Mouse (Mus musculus) midbrain, embryonic 11.5 days (tissue): Measurements from ENCODE around the gene Col6a4. TPM values are rescaled to one million over a fixed set of nuclear protein-coding genes. Genes with fewer than 3 reads are reported as not detected.

Experiments
- ATAC-seq: fragments of 200-750 bp; cut with Nextera tagmentation; 2 replicates; pipeline ENCODE4 v1.8.0; 2017; ENCODE audit warnings: moderate TSS enrichment, moderate library complexity; ENCODE audit not compliant: low FRiP score
- DNase-seq: peaks from one replicate; pipeline ENCODE4 v3.0.0; 2015; ENCODE audit warnings: low spot score; ENCODE audit errors: missing footprints
- H3K27ac ChIP-seq: fragments of 300-500 bp; sonication (generic); 2 replicates; pipeline ENCODE4 v1.5.1; 2014; ENCODE audit warnings: low read depth, low read length
- H3K27me3 ChIP-seq: fragments of 300-500 bp; sonication (generic); 2 replicates; pipeline ENCODE4 v1.6.1; 2014; ENCODE audit warnings: mild to moderate bottlenecking, low read length, moderate library complexity, mixed read lengths; ENCODE audit not compliant: control insufficient read depth, insufficient read depth
- H3K36me3 ChIP-seq: fragments of 300-500 bp; sonication (generic); 2 replicates; pipeline ENCODE4 v1.6.1; 2014; ENCODE audit warnings: mild to moderate bottlenecking, low read length, moderate library complexity, mixed read lengths; ENCODE audit not compliant: control insufficient read depth, insufficient read depth
- H3K4me1 ChIP-seq: fragments of 300-500 bp; sonication (generic); 2 replicates; pipeline ENCODE4 v1.6.1; 2014; ENCODE audit warnings: low read length; ENCODE audit not compliant: control insufficient read depth, insufficient read depth
- H3K4me2 ChIP-seq: fragments of 300-500 bp; sonication (generic); 2 replicates; pipeline ENCODE4 v1.6.1; 2014; ENCODE audit warnings: mild to moderate bottlenecking, moderate library complexity
- H3K4me3 ChIP-seq: fragments of 300-500 bp; sonication (generic); 2 replicates; pipeline ENCODE4 v1.5.1; 2014; ENCODE audit warnings: low read depth, low read length
- H3K9ac ChIP-seq: fragments of 300-500 bp; sonication (generic); 2 replicates; pipeline ENCODE4 v1.6.1; 2014; ENCODE audit warnings: low read length
- H3K9me3 ChIP-seq: fragments of 300-500 bp; sonication (generic); 2 replicates; pipeline ENCODE4 v1.6.1; 2016; ENCODE audit warnings: low read length; ENCODE audit not compliant: control insufficient read depth
- WGBS: fragments of 180-500 bp; shearing (Covaris S2); extraction: QIAGEN DNeasy Blood & Tissue Kit; methylation state at CpG from one replicate; pipeline ENCODE4 v1.1.7; 2014; 5-methylcytosine and 5-hydroxymethylcytosine counted together
- polyA plus RNA-seq: library from polyadenylated mRNA; unstranded; fragments of >200 nt; fragmentation: Nextera tagmentation; extraction: Ambion mirVana; gene quantifications from 2 replicates; pipeline ENCODE4 v1.2.1, GENCODE M21; 2014

Col6a4 gene
- polyA plus RNA-seq, 1 experiment from 2014 or later, result 0.11 TPM

DNA sequence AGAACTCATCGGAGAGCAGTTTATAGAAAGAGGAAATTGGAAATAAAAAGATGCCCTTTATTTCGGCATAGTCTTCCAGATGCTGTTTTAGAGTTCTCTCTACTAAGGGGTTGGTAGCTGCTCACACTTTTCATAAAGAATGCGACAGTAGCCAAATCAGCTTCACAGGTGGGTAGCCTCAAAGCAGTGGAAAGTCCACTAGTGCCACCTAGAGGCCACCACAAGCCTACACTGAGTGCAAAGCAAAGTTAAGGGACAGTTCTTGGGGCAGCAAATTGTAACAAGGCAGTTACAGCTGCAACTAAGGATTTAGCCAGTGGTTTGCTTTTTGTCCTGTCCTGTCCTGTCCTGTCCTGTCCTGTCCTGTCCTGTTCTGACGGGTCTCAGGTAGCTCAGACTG, 27.0 kb upstream of the Col6a4 start:
- DNase-seq, result no peak
- H3K4me1 ChIP-seq, result peaks cover 30% of the 10 kb centered on the region
- H3K4me3 ChIP-seq, result no peak overlapping the region
- WGBS, result 48% methylated on average over 4 of the region's 4 CpGs
- no peak overlapping the region for H3K9ac ChIP-seq
- no peaks in the 10 kb centered on the region for H3K36me3 ChIP-seq
- ATAC-seq, result no peak
- no peak overlapping the region for H3K27ac ChIP-seq
- H3K9me3 ChIP-seq, result peaks cover 3% of the 10 kb centered on the region; the same call in 1 of the 2 replicates
- no peak overlapping the region for H3K4me2 ChIP-seq
- H3K27me3 ChIP-seq, result no peaks in the 10 kb centered on the region

DNA sequence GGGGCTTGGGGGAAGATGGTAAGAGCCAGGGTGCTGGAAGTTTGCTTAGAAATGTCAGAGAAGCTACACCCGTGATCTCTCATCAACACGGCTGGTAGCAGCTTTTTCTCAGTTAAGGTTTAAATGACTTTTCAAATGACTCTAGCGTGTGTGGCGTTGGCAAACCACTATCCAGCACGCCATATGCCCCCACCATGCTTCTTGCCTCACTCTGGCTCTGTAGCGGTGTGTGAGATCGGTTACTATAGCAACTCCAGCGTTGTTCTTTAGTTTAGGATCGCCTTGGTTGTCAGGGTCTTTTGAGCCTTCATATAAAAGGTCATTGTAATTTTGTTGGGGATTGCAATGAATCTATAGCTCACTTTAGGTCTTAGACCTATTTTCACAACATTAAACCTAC, 22.5 kb upstream of the Col6a4 start:
- no peak overlapping the region for H3K4me3 ChIP-seq
- no peaks in the 10 kb centered on the region for H3K27me3 ChIP-seq
- no peaks in the 10 kb centered on the region for H3K36me3 ChIP-seq
- no peak overlapping the region for H3K27ac ChIP-seq
- no peak for DNase-seq
- ATAC-seq, result no peak
- 61% methylated on average over 9 of the region's 9 CpGs for WGBS
- H3K4me1 ChIP-seq, result peaks cover 13% of the 10 kb centered on the region; the same call in 1 of the 2 replicates
- H3K4me2 ChIP-seq, result no peak overlapping the region
- H3K9me3 ChIP-seq, result no peaks in the 10 kb centered on the region
- H3K9ac ChIP-seq, result no peak overlapping the region

DNA sequence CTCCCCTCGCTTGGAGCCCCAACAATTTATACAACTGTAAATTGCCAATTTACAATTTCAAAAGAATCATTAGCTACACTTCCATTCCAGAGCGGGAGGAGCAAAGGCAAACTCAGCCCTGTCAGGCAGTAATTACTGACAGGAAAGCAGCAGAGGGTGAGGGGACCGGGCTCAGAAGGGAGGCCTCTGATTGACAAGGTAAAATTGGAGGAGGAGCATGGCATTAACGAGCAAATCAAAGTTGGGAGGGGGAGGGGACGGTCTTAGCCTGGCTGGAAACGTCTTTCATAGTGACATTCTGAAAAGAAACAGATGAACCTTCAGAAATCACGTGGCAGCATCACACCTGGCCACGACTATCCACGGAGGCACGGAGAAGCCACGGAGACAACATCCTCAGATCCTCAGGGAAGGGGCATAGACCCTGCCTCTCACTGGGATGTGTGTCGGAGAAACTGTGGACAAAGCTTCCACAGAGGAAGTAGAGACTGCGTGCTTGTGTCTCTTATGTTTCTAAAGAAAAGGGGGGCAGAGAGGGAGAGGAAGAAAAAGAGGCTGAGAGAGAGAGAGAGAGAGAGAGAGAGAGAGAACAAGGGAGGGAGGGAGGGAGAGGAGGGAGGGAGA, 19.3 kb upstream of the Col6a4 start:
- Histone ChIP-seq H3K9me3 (no peaks in the 10 kb centered on the region), H3K36me3 (no peaks in the 10 kb centered on the region), H3K4me2 (peak overlapping the region; percentile 22; the same call in 1 of the 2 replicates), H3K27me3 (no peaks in the 10 kb centered on the region), H3K4me3 (no peak overlapping the region), H3K4me1 (0 out of 2 replicates have a peak, but pooled peaks cover 6% of the 10 kb centered on the region), H3K27ac (no peak overlapping the region; the same call in 1 of the 2 replicates), H3K9ac (peak overlapping the region; percentile 30)
- ATAC-seq (peak; percentile 38; the same call in 1 of the 2 replicates), DNase-seq (no peak)
- 47% methylated on average over 12 of the region's 13 CpGs for WGBS

DNA sequence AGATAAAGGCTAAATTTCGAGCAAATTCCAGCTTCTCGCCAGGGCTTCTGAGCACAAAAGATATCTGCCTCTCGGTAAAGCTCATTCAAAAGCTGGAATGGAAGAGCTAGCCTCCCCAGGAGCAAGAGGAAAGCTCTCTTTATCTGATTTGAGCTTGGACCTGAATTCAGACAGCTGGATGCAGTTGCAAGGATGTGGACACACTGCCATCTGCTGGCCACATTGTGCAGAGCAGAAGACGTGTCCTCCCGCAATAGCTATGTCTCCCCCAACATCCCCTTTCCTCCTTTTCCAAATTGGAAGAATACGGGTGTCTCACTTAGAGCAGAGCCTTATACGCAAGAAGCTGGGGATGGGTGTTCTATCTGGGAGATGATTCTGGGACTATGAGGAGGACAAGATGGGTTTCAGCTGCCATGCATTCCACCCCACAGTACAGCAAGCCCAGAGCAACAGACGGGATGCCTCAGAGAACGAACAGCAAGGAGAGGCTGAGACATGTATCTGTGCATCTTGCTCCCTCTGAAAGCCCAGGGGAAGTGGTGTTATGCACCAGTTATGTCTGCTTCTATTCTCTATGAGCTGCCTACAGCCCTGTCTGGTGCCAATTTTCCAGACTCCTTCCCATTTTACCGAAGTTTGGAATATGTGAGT, 16.3 kb upstream of the Col6a4 start:
- no peak overlapping the region for H3K27ac ChIP-seq
- H3K36me3 ChIP-seq, result no peaks in the 10 kb centered on the region
- DNase-seq (peak; percentile 98), ATAC-seq (peak; percentile 40; the same call in 1 of the 2 replicates)
- H3K4me1 ChIP-seq, result 0 out of 2 replicates have a peak, but pooled peaks cover 6% of the 10 kb centered on the region
- no peaks in the 10 kb centered on the region for H3K27me3 ChIP-seq
- no peaks in the 10 kb centered on the region for H3K9me3 ChIP-seq
- H3K4me3 ChIP-seq, result no peak overlapping the region
- WGBS, result 30% methylated on average over 10 of the region's 10 CpGs
- H3K4me2 ChIP-seq, result no peak overlapping the region
- H3K9ac ChIP-seq, result no peak overlapping the region

DNA sequence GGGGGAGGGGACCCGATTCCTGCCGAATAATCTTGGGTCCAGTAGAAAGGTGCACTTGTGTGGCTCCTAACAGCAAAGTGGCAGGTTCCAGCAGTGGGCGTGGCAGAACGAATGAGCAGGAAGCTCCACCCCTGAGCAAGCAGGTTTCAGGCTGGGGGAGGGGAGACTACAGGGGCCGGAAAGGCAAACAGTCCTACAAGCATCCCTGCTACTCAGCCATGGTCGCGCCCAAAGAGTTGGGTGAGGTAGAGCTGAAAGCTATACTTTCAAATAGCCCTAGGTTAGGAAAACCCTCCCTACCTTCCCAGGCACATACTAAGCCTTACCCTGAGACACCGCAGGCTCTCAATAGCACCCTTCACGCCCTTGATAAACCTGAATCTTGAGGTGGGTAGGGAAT, 9.7 kb upstream of the Col6a4 start:
- Histone ChIP-seq H3K4me2 (no peak overlapping the region), H3K9me3 (no peaks in the 10 kb centered on the region), H3K9ac (no peak overlapping the region), H3K4me1 (no peaks in the 10 kb centered on the region; the same call in 1 of the 2 replicates), H3K27ac (no peak overlapping the region), H3K36me3 (no peaks in the 10 kb centered on the region), H3K27me3 (no peaks in the 10 kb centered on the region), H3K4me3 (no peak overlapping the region)
- WGBS, result 79% methylated on average over 9 of the region's 9 CpGs
- ATAC-seq (no peak), DNase-seq (no peak)

DNA sequence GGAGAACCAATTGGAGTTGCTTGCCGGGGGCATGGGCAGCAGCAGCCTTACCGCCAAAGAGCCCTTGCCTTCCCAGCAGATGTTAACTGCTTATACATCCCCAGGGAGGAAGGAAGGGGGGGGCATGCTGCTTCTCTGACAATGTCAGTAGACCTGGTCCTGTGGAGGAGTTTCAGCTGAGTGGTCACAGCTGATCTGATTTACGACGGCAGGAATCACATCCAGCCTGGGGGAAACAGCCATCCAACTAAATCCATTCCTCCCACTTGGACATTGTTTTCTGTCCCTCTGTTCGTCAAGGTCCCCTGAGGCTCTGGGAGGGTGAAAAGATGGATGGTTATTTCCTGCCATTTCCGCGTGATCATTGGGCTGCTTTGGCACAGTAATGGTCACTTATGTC, 7.8 kb upstream of the Col6a4 start:
- H3K4me2 ChIP-seq, result no peak overlapping the region
- H3K4me1 ChIP-seq, result no peaks in the 10 kb centered on the region; the same call in 1 of the 2 replicates
- ATAC-seq (no peak), DNase-seq (no peak)
- H3K9me3 ChIP-seq, result no peaks in the 10 kb centered on the region
- no peaks in the 10 kb centered on the region for H3K27me3 ChIP-seq
- no peak overlapping the region for H3K9ac ChIP-seq
- no peak overlapping the region for H3K4me3 ChIP-seq
- 84% methylated on average over 7 of the region's 7 CpGs for WGBS
- no peaks in the 10 kb centered on the region for H3K36me3 ChIP-seq
- H3K27ac ChIP-seq, result no peak overlapping the region

DNA sequence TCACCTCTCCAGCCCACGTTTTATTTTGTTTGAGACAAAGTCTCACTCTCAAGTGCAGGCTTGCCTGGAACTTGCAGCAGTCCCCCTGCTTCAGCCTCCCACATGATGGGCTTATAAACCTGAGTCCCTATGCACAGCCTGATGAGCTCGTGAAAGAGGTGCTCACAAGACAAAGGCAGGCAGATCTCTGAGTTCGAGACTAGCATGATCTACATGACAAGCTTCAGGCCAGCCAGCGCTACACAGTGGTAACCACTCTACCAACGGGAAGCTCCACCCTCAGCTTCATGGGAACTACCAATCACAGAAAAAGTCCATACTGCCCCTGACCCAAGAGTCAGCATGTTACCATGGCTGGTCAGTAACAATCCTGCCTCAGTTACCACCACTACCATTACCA, 4.6 kb upstream of the Col6a4 start:
- no peak overlapping the region for H3K4me2 ChIP-seq
- no peak overlapping the region for H3K4me3 ChIP-seq
- WGBS, result 77% methylated on average over 5 of the region's 5 CpGs
- no peak for ATAC-seq
- H3K36me3 ChIP-seq, result no peaks in the 10 kb centered on the region
- no peaks in the 10 kb centered on the region; the same call in 1 of the 2 replicates for H3K4me1 ChIP-seq
- no peak overlapping the region for H3K27ac ChIP-seq
- H3K27me3 ChIP-seq, result no peaks in the 10 kb centered on the region
- DNase-seq, result no peak
- H3K9me3 ChIP-seq, result no peaks in the 10 kb centered on the region
- no peak overlapping the region for H3K9ac ChIP-seq

DNA sequence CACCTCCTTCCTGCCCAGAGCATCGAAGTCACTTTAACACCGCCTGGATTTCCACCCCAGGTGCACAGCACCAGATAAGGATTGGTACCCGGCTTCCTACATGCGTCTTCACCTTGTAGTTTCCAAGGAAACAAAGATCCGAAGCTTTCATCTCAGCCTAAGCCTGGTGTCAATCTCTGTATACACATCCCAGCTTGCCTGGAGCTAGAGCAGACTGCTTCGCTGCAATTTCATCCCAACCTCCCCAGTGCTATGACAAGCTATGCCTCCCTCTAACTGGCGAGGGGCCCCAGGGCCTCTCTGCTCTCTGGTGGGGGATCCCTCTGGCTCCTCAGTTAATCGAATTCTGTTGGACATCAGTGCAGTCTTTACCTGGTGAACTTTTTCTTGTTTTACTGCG, 3.7 kb upstream of the Col6a4 start:
- H3K9me3 ChIP-seq, result no peaks in the 10 kb centered on the region
- ATAC-seq (no peak), DNase-seq (no peak)
- no peaks in the 10 kb centered on the region; the same call in 1 of the 2 replicates for H3K4me1 ChIP-seq
- no peaks in the 10 kb centered on the region for H3K36me3 ChIP-seq
- no peak overlapping the region for H3K4me2 ChIP-seq
- H3K27me3 ChIP-seq, result no peaks in the 10 kb centered on the region
- no peak overlapping the region for H3K9ac ChIP-seq
- H3K4me3 ChIP-seq, result no peak overlapping the region
- H3K27ac ChIP-seq, result no peak overlapping the region
- 71% methylated on average over 9 of the region's 9 CpGs for WGBS

DNA sequence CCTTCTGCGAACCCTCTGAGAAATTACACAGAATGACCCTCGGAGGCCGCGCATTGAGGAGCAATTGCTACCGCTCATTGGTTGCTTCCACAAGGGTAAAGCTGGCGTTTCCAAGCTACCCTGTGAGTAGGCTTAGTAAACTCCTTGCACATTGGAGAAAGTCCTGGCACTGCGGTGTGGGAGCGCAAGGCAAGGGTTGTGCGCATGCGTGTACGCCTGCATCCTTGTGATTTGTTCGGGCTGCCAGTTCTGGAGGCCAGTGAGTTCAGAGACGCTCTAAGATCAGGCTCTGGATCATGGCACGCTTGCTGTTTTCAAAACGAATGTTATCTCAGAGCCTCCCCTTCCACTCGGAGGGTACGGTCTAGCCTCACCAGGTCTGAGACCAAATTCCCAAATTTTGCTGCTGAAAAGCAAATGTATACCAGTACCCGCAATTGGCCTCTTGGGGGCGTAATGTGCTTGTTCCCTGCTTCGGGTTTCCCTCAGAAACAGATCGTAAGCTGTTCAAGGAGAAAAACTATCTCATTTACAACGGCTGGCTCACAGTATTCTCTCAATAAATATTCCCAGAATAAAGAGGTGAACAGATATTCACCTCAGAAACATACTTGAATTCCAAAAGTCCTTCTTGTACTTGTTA, 2.9 kb upstream of the Col6a4 start:
- Histone ChIP-seq H3K27me3 (no peaks in the 10 kb centered on the region), H3K4me3 (no peak overlapping the region), H3K9me3 (no peaks in the 10 kb centered on the region), H3K9ac (no peak overlapping the region), H3K4me2 (peak overlapping the region; percentile 23; the same call in 1 of the 2 replicates), H3K36me3 (no peaks in the 10 kb centered on the region), H3K4me1 (no peaks in the 10 kb centered on the region; the same call in 1 of the 2 replicates), H3K27ac (no peak overlapping the region)
- ATAC-seq (no peak), DNase-seq (no peak)
- 76% methylated on average over 22 of the region's 22 CpGs for WGBS
